Mouse (Mus musculus) brain, embryonic 14.5 days (tissue): ENCODE results near the gene Pfkl.

Source experiments
- CTCF ChIP-seq: fragments of 200-500 bp; IDR thresholded peaks from 2 replicates; pipeline ENCODE4 v1.5.1; 2012; ENCODE audit warnings: inconsistent platforms, mild to moderate bottlenecking, moderate library complexity, borderline replicate concordance; ENCODE audit not compliant: insufficient read depth, insufficient read length; ENCODE audit errors: extremely low read depth
- POLR2A ChIP-seq: fragments of 200-500 bp; IDR thresholded peaks from 2 replicates; pipeline ENCODE4 v1.6.1; 2012; ENCODE audit warnings: mild to moderate bottlenecking, inconsistent platforms, borderline replicate concordance; ENCODE audit not compliant: poor library complexity, insufficient read depth, insufficient read length, severe bottlenecking; ENCODE audit errors: extremely low read depth

DNA sequence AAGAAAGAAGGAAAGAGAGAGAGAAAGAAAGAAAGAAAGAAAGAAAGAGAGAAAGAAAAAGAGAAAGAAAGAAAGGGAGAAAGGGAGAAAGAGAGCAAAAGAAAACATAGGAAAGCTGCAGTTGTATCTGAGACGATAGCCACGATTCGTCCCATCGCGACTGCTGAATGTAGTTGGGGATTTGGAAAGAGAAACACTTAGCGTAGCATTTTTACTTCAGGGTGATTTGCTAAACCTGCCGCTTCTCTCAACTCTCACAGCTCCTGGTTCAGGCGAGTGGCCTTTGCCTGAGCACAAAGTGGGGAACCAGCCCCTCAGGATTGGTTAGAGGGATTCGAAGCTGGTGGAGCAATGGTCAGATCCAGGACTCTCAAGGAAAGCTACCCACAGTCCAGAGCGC lies 452 bp upstream of the Pfkl start:
- no peak for TF ChIP-seq CTCF
- no peak for TF ChIP-seq POLR2A
